Mouse (Mus musculus) spleen, postnatal 4 days (tissue): ENCODE measurements around the gene Susd4.

ENCODE experiments used
- DNase-seq, 2 experiments: peaks; one replicate each; pipeline ENCODE4 v3.0.0; 2022; ENCODE audit warnings: low spot score in 2 of 2

Susd4 gene

DNA sequence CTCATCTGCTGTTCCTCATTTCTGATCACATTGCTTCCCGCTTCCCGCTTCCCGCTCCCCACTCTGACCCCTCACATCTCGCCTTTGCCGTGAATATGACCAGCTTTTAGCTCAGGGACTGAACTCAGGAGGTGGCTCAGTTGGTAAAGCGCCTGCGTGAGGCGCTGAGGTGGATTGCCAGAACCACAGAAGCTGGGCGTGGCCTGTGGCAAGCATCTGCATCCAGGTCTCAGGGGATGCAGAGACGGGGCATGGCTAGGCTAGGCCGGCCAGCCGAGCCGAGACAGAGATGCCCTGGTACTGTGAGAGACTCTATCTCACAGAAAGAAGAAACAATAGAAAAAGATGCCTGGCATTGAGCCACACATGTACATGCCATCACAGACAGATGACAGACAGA is 93.0 kb downstream of the Susd4 start:
- no peak for DNase-seq

DNA sequence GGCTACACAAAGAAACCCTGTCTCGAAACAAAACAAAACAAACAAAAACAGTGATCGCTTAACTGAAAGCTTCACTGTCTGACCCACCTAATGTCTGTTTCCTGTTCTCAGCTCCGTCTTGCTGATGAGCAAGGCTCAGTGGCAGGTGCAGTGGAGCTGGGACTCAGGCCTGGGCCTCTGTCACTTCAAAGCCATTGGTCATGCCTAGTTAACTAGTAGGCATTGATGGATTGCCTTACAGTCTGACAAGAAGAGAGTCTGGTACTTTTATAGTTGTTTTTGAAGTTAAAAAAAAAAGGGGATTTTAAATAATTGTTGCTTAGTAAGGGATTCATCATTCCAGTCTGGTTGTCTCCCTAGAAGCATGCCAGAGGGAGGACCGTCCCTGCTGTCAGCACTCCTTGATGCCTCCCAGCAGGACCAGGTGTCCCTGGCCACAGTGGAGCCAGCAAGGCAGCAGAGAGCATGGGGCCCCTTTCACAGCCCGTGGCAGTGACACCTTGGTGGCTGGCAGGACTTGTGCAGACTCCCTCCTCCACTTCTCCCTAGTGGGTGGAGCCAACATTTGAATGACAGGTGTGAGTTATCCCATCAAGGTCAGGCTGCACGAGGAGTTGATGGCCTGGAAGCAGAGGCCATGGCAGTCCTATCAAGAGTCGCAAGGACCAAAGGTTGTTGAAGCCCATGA is 98.2 kb downstream of the Susd4 start:
- DNase-seq = no peak

DNA sequence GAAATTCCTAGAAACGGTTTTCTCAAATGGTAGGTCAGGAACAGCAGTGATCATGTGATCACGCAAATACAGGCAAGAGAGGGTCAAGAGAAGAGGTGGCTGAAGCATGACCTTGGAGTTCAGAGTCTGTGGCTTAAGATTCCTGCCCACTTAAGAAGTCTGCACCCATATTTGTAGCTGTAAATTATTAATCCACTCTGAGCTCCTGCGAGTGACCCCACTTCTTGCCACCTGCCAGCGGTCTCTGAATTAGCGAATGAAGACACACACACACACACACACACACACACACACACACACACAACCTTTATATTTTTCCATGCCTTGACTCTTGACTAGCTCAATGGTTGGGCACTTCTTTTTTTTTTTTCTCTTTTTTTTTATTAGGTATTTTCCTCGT is 99.7 kb downstream of the Susd4 start:
- DNase-seq = no peak

DNA sequence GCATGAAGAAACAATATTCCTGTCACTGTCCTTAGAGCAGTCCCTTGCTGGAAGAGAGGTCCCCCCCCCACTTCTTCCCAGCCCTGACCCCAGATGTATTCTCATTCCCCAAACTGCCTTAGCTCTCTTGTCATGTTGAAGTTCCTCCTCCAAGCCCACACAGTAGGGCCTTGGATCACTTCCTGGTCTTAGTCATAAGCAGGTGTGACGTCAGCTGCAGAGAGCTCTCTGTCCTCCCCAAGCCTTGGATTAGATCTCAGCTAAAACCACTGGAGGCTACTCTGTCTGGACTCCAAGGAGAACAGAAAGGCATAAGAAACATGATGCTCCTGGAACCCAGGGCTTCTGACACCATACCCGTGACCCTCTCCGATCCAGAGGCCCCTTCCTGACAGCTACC is 104.2 kb downstream of the Susd4 start:
- no peak for DNase-seq

DNA sequence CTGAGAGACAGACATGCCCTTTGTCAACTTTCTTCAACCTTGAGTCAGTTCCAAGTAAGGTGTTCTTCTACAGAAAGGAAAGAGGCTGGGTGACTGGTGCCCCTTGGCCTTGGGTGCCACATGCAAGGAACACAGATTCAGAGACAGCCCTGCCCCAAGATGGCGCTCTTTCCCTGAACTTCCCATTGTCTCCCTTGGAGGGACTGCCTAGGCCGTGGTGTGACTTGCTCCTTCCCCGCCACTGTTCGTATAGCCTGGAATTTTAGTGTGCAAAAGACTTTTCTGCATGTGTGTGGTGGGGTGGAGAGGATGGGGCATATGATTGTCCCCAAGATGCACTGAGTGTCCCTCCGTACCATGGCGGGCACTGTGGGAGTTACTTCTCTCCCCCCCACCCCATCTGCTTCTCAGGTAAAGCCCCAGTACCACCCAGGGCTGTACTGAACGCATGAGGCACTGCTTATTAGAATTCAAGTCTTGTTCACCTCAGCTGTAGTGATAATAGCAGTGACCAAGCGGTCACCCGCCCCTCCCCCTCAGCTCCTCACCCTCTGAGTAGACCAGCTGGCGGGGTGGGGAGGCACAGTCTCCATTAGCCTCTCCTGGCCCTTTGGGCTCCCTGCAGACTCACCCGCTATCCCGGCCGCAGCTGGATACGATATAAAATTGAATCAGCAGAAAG is 104.9 kb downstream of the Susd4 start:
- DNase-seq = no peak

DNA sequence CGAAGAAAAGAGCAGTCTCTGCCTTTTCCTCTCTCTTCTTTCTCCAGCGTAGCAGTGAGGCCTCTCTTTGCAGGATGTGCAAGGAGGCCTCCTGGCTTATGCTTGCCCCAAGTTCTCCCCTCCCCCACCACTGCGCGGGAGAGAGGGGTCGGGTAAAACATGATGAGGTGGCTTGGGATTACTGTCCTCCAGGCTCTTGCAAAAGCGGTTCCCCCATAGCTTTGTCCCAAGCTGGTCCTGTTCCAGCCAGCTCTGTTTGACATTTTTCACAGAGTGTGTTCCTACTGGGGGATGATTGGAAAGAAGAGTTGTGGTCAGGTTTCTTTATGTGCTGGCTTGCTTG is 105.4 kb downstream of the Susd4 start:
- no peak for DNase-seq

DNA sequence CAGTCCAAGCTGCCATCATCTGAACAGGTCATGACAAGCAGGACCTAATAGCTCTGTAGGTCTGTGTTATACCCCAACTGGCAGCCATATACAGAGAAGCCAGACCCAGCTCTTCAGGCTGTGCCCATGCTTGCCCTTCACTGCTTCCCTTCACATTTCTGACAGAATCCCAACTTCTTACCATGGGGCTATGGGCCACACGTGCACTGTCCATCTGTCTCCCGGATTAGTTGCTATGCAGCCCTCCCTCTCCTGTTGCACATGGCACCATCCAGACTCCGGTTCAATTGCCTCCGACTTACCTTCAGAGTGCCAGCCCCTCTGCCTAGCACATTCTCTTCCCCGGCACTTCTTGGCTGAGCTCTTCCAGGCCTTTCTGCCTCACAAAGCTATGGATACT is 114.5 kb downstream of the Susd4 start:
- DNase-seq = no peak

DNA sequence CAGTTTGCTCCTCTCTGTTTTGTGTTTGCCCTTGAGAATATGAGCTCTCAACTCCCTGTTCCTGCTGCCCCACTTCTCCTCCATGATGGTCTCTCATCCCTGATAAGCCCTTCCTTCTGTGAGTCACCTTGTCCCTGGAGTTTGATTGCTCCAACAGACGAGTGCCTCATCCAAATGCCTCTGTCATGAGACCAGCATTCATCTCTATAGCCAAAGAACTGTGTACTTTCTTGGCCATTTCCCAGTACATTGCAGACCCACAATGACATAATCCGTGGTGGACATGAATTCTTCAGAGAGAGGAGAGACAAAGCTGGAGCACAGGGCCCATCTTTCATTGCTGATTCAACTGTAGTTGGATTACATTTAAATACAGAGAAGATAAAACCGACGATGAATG is 115.1 kb downstream of the Susd4 start:
- no peak for DNase-seq

DNA sequence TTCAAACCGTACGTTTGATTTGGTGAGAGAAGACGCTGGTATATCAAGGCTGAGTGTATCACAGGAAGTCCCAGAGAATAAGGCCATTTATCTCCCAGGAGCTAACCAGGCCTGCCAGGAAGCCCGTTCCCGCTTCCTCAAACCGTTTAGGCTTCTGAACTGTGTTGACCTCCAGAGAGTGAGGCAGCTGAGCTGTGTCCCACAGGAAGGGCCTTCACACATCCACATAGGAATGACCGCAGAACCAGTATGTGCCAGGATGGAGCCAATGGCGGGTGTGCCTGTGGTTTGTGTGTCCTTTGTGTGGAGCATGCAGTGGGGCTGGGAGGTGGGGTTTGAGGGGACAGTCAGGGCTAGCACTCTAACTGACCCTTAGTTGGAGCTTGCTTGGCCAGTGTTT is 117.6 kb downstream of the Susd4 start:
- DNase-seq = no peak

DNA sequence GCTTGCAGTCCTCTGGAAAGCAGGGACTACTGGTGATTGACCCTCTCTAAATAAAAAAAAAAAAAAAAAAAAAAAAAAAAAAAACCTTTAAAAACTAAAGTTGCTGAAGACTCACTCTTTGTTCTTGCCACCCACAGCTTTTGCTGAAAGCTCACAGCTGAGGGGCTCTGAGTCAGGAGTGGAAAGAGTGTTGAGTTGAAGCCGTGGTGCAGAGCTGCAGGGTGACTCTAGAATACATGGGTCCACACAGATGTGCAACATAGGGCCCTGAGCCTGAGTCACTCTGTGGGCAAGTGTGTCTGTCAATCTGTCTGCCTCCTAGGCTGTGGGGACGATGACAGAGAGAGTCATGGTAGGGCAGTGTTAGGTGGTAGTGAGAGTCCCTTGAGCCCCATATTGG is 119.0 kb downstream of the Susd4 start:
- no peak for DNase-seq

DNA sequence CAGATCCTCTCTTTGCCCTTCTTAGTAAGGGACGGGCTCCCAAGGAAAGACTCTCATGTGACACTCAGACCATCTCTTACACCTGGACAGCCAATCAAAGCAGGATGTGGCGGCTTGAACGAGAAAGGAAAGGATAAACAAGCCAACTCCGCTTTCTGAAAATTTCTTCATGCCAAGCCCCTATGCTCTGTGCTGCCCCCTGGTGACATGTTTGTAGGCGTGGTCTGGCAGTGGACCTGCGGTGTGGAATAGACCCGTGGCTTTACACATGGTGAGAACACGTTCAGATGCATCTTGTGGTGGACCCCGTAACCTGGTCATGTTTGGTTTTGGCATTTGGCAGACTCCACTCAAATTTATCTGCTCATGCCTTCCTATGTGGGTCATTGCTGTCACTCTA is 132.0 kb downstream of the Susd4 start:
- DNase-seq = peak; percentile 31 to 70

DNA sequence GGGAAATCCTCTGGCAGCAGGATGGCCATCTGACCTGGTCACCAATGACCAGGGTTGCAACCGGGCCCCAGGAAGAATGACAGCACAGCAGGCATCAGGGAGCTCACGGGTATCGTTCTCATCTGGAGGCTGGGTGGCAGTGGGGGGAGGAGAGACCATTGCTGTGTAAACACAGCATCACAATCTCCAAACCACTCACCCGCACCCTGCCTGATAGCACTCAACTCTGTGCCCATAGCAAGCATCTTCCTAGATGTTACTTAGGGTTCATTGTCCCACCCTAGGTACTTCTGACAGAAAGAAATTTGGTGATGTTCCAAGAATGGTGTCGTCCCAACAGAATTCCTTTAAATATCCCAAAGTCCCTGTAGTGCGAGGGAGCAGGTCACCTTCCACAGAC is 133.4 kb downstream of the Susd4 start:
- DNase-seq = no peak

DNA sequence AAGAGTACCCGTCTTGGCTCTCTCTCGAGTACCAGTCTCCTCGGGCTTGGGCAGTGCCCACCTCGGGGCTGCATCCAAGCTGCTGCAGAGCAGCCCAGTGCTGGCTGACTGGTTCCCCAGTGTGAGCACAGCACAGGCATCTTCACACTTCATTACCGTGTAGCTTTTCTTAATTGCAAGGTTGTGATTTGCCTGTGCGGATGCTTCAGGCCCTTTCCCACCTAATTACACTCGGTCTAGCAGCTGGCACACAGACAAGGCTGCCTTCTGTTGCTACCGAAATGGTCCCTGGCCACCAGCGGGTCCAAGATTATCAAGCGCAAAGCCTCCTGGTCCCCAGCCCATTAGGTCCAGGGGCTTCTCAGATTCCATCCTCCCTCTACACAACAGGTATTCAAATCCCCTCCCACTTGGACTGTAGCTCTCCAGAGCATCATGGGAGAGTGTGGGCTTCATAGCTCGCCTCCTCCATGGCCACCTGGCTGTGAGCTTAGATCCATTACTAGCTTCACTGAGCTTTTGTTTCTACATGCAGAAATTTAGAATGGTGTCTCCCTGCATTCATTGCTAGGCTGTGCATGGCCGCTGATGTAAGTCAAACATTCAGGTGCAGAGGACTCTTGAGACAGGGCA is 134.0 kb downstream of the Susd4 start:
- no peak for DNase-seq

DNA sequence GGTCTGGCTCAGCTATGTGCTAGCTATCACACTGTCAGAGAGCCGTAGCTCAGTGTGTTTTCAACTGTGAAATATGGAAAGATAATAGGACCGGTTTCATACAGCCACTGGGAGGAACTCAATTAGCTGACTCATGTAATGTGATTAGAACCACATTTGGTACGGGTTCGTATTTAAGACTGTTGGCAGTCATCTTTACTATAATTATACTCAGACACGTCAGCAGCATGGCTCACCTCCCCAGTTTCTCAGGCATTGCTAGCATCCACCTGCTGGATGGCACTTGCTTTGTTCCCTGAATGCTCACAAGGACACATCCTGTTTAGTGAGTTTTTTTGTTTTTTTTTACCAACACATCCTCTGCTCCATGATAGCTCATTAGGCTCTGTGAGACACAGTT is 138.4 kb downstream of the Susd4 start:
- DNase-seq = no peak

DNA sequence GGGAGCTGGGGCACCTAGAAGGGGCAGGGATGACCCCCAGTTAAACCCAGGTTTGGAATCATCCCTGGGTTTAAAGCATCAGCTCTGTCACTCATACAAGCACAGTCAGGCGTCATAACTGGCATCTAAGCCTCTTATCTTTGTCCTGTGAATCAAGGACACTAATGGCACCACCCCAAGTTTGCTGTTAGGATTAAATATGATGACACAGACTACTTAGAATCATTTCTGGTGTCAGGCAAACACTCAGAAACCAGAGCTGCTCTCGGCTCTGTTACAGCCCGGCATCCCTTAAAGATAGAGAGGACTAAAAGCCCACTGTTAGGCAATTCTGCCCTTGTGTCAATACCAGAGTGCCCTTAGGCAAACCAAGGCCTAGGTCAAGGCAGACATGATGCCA is 139.2 kb downstream of the Susd4 start:
- no peak for DNase-seq

DNA sequence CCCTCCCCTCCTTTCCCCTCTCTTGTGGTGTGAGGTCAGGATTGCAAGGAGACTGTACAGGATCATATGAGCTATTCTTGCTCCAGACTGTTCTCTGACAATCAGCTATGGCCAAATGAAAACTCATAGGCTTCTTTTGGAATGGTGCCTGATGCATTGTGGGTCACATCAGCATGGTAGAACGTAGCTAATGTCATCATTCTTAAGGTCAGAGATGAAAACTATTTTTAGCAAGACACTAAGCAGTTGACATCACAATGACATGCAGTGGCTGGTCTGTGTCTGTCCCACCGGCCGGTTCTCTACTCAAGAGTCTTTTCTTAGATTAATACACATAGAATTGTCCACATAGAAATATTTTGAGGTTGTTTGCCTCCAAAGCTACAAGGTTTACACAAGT is 142.0 kb downstream of the Susd4 start:
- no peak for DNase-seq

DNA sequence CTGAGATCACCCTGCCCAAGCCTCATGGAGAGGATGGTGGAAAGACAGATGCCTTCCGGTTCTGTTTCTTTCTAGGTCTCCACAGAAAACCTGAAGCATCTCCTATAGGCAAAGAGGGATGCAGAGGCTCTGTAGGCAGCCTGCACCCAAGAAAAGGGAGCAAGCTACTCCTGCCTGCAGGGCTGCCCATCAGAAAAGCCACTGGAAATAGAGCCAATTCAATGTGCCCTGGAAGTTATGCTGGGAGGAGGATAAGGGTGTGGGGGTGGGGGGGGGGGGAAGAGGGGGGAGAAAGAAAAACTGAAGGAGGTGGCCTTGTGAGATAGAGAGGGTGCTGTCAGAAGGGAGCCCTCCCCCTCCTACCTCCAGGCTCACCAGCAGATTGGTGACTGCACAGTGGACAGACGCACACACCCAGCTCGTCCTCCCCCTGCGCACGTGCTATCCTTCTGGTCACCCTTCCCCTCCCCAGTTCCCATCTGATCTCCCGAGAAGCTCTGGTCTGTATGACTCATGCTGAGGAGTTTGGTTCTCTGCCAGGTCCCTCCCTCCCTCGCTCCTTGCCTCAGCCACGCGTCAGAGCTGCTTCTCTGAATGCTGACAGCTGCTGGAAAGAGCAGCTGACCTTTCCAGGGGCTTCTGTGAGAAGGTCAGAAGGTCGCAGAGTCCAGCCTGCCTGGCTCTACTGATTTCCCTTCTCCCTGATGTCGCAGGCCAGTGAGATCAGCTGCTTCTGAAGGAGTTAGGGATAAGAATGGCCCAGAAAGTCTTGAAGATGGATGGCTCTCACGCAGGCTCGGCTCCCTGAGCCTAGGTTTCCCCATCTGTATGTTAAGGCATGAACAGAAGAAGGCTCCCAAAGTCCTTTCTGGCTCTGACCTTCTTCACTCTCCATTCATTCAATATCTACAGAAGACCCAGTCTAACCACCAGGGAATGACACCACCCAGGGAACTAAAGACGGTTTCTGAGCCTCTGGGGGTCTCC is 144.7 kb downstream of the Susd4 start:
- peak in 1 of 2 experiments; percentile 41 for DNase-seq

DNA sequence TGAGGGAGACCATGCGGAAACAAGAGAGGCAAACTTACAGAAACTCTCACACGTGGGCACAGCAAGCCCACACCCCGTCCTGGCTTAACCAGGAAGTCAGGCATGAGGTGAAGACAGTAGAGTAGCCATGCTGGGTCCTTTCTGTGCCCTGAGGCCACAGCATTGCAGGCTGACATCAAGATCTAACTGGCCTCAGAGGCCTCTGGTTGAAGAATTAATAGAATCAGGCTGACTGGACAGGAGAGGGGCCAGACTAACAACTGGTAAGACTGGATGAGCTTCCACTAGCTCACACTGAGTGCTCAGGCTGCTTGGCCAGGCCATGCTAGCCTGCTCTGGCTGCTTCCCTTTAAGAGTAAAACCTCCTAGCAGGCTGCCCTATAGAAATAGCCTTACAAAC is 145.4 kb downstream of the Susd4 start:
- no peak for DNase-seq

DNA sequence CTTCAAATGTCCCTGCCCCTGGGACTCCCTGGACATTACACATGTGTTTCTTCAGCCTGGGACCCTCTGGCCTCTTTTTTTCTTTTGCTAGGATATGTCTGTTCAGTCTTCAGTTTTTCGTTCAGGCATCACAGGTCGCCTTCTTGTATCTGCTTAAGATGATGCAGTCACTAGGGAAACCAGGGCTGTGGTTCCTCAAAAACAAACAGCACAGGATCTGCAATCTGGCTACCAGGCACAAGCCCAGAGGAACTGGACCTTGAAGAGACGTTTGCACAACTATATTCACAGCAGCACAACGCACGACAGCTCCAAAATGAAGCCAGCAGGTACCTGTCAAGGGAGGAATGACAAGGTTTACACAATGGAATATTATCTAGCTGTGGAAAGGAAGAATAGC is 145.9 kb downstream of the Susd4 start:
- DNase-seq = no peak

DNA sequence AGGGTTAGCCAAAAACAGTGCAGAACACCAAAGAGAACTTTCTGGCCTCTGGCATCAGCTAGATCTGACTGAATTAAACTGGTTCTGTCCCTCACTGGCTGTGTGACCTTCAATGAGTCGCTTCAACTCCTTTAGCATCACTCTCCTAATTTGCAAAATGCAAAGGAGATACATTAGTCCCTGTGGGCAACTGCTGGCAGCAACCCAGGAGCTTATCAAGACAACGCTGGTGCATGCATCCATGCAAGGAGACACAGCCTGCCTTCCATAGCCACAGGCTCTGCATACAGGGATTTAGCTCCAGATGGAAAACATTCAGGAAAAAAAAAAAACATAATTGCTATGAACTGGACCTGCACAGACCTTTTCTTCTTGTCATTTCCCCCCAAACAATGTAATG is 148.9 kb downstream of the Susd4 start:
- no peak for DNase-seq

DNA sequence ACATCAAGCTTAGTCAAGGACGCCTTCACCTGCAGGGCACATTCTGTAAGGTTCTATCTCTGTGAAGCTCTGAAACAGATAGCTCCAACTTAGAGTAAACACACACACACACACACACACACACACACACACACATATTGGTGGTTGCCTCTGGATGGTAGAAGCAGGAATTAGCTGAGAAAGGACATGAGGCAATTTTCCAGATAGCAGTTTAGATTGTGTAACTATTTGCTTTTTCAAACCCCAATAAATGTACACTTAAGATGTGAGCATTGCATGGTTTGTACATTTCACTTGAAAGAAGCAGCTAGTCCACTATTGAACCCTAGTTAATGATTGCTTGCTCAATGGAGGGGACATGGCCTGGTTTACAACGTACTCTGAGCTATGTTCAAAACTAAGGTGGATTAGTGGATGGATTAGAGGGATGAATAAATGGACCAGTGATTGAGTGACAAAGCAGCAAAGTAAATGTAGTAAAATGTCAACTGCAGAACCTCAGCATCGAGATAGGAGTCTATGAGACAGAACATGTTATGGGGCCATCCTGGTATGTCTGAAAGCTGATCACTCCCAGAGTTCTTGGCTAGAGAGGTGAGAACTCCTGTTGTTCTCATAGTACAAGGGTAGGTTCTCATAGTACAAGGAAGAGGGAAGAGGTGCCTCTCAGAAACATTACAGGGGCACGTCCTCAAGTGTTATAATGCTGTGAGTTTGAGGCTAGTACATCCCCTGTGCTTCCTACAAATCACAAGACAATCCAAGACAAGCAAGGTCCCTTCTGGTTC is 150.7 kb downstream of the Susd4 start:
- DNase-seq = no peak
